Mouse (Mus musculus): ENCODE measurements around the gene Fanci. TPM values are rescaled to one million over a fixed set of nuclear protein-coding genes. Genes with fewer than 3 reads are reported as not detected.

The Fanci gene
- polyA plus RNA-seq, 1 experiment = 0.63 TPM

- Histone ChIP-seq H3K27ac (replicated peaks; ENCODE audit: low read depth, low read length) (no peak overlapping the region), H3K4me3 (ENCODE audit: insufficient read depth, low read depth, low read length) (no peak overlapping the region), H3K4me1 (ENCODE audit: control insufficient read depth, insufficient read depth, insufficient read length, low read length) (no peaks in the 10 kb centered on the region; the same call in 1 of the 2 replicates)
Measured at GRCm38 (mm10) chr7:79497701-79498115, 106.0 kb downstream of the Fanci start.

DNA sequence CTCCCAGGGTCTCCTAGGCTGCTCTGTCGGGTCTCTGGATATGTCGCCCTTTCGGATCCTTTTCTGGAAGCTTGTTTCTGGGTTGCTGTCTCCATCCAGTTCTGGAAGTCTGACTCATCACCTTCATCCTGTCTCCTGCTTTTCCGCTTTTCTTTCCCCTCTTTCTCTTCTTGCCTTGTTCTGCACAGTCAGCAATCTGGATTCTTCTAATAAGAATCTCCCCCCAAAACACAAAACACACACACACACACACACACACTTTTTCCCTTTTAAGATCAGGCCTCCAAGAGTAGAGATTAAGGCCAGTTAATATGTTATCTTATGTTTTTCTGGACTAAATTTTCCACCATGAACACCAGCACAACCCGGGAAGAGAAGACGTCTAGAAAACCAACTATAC is 106.6 kb downstream of the Fanci start:
- Histone ChIP-seq H3K4me3 (ENCODE audit: insufficient read depth, low read depth, low read length) (no peak overlapping the region), H3K27ac (replicated peaks; ENCODE audit: low read depth, low read length) (no peak overlapping the region), H3K4me1 (ENCODE audit: control insufficient read depth, insufficient read depth, insufficient read length, low read length) (no peaks in the 10 kb centered on the region; the same call in 1 of the 2 replicates)

DNA sequence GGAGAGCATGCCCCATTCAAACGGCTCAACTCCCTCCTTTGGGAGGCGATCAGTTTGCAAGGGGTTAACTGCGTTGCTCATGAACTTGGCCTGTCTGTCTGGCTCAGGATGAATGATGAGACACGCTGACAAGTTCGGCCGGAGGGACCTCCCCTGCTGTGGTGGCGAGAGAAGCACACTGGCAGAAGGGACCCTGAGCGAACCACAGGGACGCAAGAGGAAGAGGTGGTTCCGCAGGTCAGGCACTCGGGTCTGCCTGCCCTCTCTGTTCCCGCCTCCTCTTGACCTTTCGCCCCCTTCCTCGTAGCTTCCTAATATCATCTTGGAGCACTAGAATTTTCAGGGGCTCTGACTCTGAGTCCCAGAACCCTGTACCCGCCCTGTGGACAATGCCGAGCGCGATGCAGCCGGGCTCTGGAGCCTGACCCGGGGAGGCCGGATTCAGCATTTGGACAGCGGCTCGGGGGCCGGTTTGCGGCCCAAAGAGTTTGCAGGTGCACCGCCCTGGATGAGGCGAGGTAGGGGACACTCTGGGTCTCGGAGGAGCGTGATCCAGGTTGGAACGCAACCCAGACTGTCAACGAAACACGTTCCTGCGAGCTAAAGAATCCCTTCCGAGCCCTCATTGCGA is 107.4 kb downstream of the Fanci start:
- Histone ChIP-seq H3K4me3 (ENCODE audit: insufficient read depth, low read depth, low read length) (no peak overlapping the region), H3K4me1 (ENCODE audit: control insufficient read depth, insufficient read depth, insufficient read length, low read length) (no peaks in the 10 kb centered on the region; the same call in 1 of the 2 replicates), H3K27ac (replicated peaks; ENCODE audit: low read depth, low read length) (no peak overlapping the region)

Other genes with a start within 250 kb of the Fanci start
- gene Mfge8, start 242.9 kb upstream of the Fanci start, polyA plus RNA-seq (2012; ENCODE audit: insufficient read depth, insufficient read length, missing spikeins) = 79.7 and 84.7 TPM in 2 replicates
- 6.3 and 7.2 TPM in 2 replicates for gene Abhd2, start 118.7 kb upstream of the Fanci start, polyA plus RNA-seq (2012; ENCODE audit: insufficient read depth, insufficient read length, missing spikeins)
- not detected in 2 replicates for gene Rlbp1, start 4.9 kb upstream of the Fanci start, polyA plus RNA-seq (2012; ENCODE audit: insufficient read depth, insufficient read length, missing spikeins)
- gene Polg, start 74.4 kb downstream of the Fanci start, polyA plus RNA-seq (2012; ENCODE audit: insufficient read depth, insufficient read length, missing spikeins) = 29.1 and 31.6 TPM in 2 replicates
- gene Rhcg, start 225.7 kb downstream of the Fanci start, polyA plus RNA-seq (2012; ENCODE audit: insufficient read depth, insufficient read length, missing spikeins) = not detected in 2 replicates